Mouse (Mus musculus): ENCODE measurements around the gene Mbd4. TPM values are rescaled to one million over a fixed set of nuclear protein-coding genes. Genes with fewer than 3 reads are reported as not detected.

Gene Mbd4
- polyA plus RNA-seq, 1 experiment = 2.5 TPM

GRCm38 (mm10) chr6:115865246-115865645, 12.1 kb upstream of the Mbd4 start:
- WGBS = 93% methylated on average over 4 of the region's 4 CpGs
- DNase-seq = no peak
- TF ChIP-seq POLR2A (IDR thresholded peaks at IDR 0.05; ENCODE audit: borderline replicate concordance, extremely low read depth, low read depth, low read length) (no peak), CTCF (IDR thresholded peaks at IDR 0.05; ENCODE audit: insufficient read depth, low read length) (no peak)
- Histone ChIP-seq H3K4me3 (replicated peaks; ENCODE audit: extremely low read depth, low read depth, low read length) (no peak overlapping the region), H3K4me1 (ENCODE audit: control insufficient read depth, insufficient read depth, low read length) (no peaks in the 10 kb centered on the region)

- TF ChIP-seq POLR2A (IDR thresholded peaks at IDR 0.05; ENCODE audit: borderline replicate concordance, extremely low read depth, low read depth, low read length) (no peak), CTCF (IDR thresholded peaks at IDR 0.05; ENCODE audit: insufficient read depth, low read length) (no peak)
- no peak for DNase-seq
- Histone ChIP-seq H3K4me3 (replicated peaks; ENCODE audit: extremely low read depth, low read depth, low read length) (no peak overlapping the region), H3K4me1 (ENCODE audit: control insufficient read depth, insufficient read depth, low read length) (no peaks in the 10 kb centered on the region)
- WGBS = 58% methylated on average over 7 of the region's 7 CpGs
Observed at GRCm38 (mm10) chr6:115863340-115863841, 10.2 kb upstream of the Mbd4 start.

GRCm38 (mm10) chr6:115860027-115860556, 6.9 kb upstream of the Mbd4 start:
- TF ChIP-seq CTCF (IDR thresholded peaks at IDR 0.05; ENCODE audit: insufficient read depth, low read length) (no peak), POLR2A (IDR thresholded peaks at IDR 0.05; ENCODE audit: borderline replicate concordance, extremely low read depth, low read depth, low read length) (no peak)
- WGBS = 38% methylated on average over 7 of the region's 7 CpGs
- Histone ChIP-seq H3K4me1 (ENCODE audit: control insufficient read depth, insufficient read depth, low read length) (no peaks in the 10 kb centered on the region), H3K4me3 (replicated peaks; ENCODE audit: extremely low read depth, low read depth, low read length) (no peak overlapping the region)
- DNase-seq = no peak

- 43% methylated on average over 4 of the region's 4 CpGs for WGBS
- Histone ChIP-seq H3K4me3 (replicated peaks; ENCODE audit: extremely low read depth, low read depth, low read length) (no peak overlapping the region), H3K4me1 (ENCODE audit: control insufficient read depth, insufficient read depth, low read length) (no peaks in the 10 kb centered on the region)
- no peak for DNase-seq
- TF ChIP-seq CTCF (IDR thresholded peaks at IDR 0.05; ENCODE audit: insufficient read depth, low read length) (no peak), POLR2A (IDR thresholded peaks at IDR 0.05; ENCODE audit: borderline replicate concordance, extremely low read depth, low read depth, low read length) (no peak)
Observed at GRCm38 (mm10) chr6:115859258-115859657, 6.1 kb upstream of the Mbd4 start.

- no peak for DNase-seq
- 63% methylated on average over 4 of the region's 4 CpGs for WGBS
- Histone ChIP-seq H3K4me3 (replicated peaks; ENCODE audit: extremely low read depth, low read depth, low read length) (no peak overlapping the region), H3K4me1 (ENCODE audit: control insufficient read depth, insufficient read depth, low read length) (no peaks in the 10 kb centered on the region)
- TF ChIP-seq POLR2A (IDR thresholded peaks at IDR 0.05; ENCODE audit: borderline replicate concordance, extremely low read depth, low read depth, low read length) (no peak), CTCF (IDR thresholded peaks at IDR 0.05; ENCODE audit: insufficient read depth, low read length) (no peak)
Observed at GRCm38 (mm10) chr6:115856361-115856745, 3.2 kb upstream of the Mbd4 start.

GRCm38 (mm10) chr6:115855733-115856360, 2.7 kb upstream of the Mbd4 start:
- no peak overlapping the region for H3K4me3 ChIP-seq (replicated peaks; ENCODE audit: extremely low read depth, low read depth, low read length)
- no peak for DNase-seq
- 58% methylated on average over 3 of the region's 3 CpGs for WGBS
- no peaks in the 10 kb centered on the region for H3K4me1 ChIP-seq (ENCODE audit: control insufficient read depth, insufficient read depth, low read length)
- no peak for TF ChIP-seq CTCF (IDR thresholded peaks at IDR 0.05; ENCODE audit: insufficient read depth, low read length)
- TF ChIP-seq POLR2A (IDR thresholded peaks at IDR 0.05; ENCODE audit: borderline replicate concordance, extremely low read depth, low read depth, low read length) = no peak

GRCm38 (mm10) chr6:115854432-115854831, 1.3 kb upstream of the Mbd4 start:
- 0 out of 2 replicates have a peak, but pooled peaks have one; percentile 10 for TF ChIP-seq CTCF (IDR thresholded peaks at IDR 0.05; ENCODE audit: insufficient read depth, low read length)
- no peak for TF ChIP-seq POLR2A (IDR thresholded peaks at IDR 0.05; ENCODE audit: borderline replicate concordance, extremely low read depth, low read depth, low read length)
- 68% methylated on average over 2 of the region's 2 CpGs for WGBS
- Histone ChIP-seq H3K4me1 (ENCODE audit: control insufficient read depth, insufficient read depth, low read length) (no peaks in the 10 kb centered on the region), H3K4me3 (replicated peaks; ENCODE audit: extremely low read depth, low read depth, low read length) (no peak overlapping the region)
- DNase-seq = no peak

GRCm38 (mm10) chr6:115853985-115854384, 814 bp upstream of the Mbd4 start:
- DNase-seq = no peak
- TF ChIP-seq POLR2A (IDR thresholded peaks at IDR 0.05; ENCODE audit: borderline replicate concordance, extremely low read depth, low read depth, low read length) (no peak), CTCF (IDR thresholded peaks at IDR 0.05; ENCODE audit: insufficient read depth, low read length) (no peak)
- Histone ChIP-seq H3K4me1 (ENCODE audit: control insufficient read depth, insufficient read depth, low read length) (no peaks in the 10 kb centered on the region), H3K4me3 (replicated peaks; ENCODE audit: extremely low read depth, low read depth, low read length) (no peak overlapping the region)
- WGBS = 43% methylated on average over 7 of the region's 7 CpGs

- no peak for DNase-seq
- H3K4me1 ChIP-seq (ENCODE audit: control insufficient read depth, insufficient read depth, low read length) = no peaks in the 10 kb centered on the region
- H3K4me3 ChIP-seq (replicated peaks; ENCODE audit: extremely low read depth, low read depth, low read length) = peak overlapping the region; percentile 74
- TF ChIP-seq CTCF (IDR thresholded peaks at IDR 0.05; ENCODE audit: insufficient read depth, low read length) (no peak), POLR2A (IDR thresholded peaks at IDR 0.05; ENCODE audit: borderline replicate concordance, extremely low read depth, low read depth, low read length) (no peak)
- WGBS = 5% methylated on average over 20 of the region's 20 CpGs
Observed at GRCm38 (mm10) chr6:115852446-115853090, 603 bp downstream of the Mbd4 start.

Measured in lung, adult 2 months (tissue).